Mouse (Mus musculus): ENCODE measurements around the gene Slc1a1. TPM values are rescaled to one million over a fixed set of nuclear protein-coding genes. Genes with fewer than 3 reads are reported as not detected.

Gene Slc1a1
- polyA plus RNA-seq, 1 experiment from 2014 or later, result 1.7 TPM

DNA sequence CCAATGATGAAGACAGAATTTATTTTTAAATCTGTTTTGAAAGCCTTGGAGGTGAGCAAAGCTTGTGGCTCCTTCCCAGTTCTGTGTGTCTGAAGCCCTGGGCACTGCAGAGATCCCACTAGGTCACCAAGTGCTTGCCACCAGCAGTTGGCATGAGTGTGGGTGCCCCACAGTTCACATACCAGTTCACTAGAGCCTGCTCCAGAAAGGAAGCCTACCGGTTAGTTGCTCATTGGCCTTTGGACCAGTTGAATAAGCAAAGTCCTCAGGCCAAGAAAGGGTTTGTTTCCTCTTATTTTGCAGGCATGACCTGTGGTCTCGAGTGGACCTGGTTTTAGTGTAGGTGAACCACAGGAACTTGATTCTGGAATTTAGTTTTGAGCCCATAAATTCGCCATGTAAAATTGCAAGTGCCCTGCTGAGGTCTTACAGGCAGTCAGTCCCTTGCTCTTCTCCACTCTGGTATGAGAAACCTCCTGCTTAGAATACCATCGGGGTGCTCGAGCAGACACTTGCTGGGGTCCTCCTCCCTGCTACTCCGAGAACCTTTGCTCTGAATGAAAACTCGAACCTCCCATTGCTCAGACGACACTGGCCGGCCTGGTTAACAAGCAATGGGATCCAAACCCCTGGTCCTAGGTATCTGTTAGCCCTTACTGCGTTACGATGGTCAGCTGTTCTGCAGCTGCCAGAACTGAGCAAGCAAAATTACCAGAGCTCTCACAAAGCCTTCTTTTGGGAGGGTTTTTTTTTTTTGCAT is 2.0 kb downstream of the Slc1a1 start:
- 72% methylated on average over 11 of the region's 11 CpGs for WGBS
- no peak for DNase-seq (ENCODE audit: low spot score)
- no peak overlapping the region for H3K9ac ChIP-seq (ENCODE audit: low read length)
- H3K4me1 ChIP-seq (ENCODE audit: control insufficient read depth, insufficient read depth, low read length), result peaks cover 5% of the 10 kb centered on the region
- H3K27me3 ChIP-seq (ENCODE audit: control insufficient read depth, insufficient read depth, low read length), result peaks cover 10% of the 10 kb centered on the region; the same call in 1 of the 2 replicates
- no peak overlapping the region for H3K4me2 ChIP-seq (ENCODE audit: low read depth)
- H3K9me3 ChIP-seq (ENCODE audit: control insufficient read depth, low read length), result no peaks in the 10 kb centered on the region
- no peaks in the 10 kb centered on the region for H3K36me3 ChIP-seq (ENCODE audit: control insufficient read depth, insufficient read depth, low read length)
- H3K4me3 ChIP-seq (ENCODE audit: low read depth, low read length), result no peak overlapping the region
- no peak overlapping the region for H3K27ac ChIP-seq (ENCODE audit: low read depth, low read length)
- no peak for ATAC-seq (ENCODE audit: insufficient read depth, low FRiP score, low TSS enrichment)

DNA sequence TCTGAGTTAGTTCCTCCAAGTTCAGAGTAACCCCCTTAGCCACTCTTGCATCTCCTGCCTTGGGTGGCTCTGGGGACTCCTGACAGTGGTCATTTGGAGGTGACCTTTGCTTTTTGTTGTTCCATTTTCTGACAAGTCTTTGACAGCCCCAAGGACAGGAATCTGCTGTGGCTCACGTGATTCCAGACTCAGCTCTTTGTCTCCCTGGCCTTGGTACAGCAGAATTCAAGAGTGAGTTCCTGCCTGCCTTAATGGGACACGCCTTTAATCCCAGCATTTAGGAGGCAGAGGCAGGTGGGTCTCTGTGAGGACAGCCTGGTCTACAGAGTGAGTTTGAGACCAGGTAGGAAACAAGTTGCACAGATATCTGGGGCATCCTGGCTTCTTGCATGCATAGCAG is 3.9 kb downstream of the Slc1a1 start:
- no peak for ATAC-seq (ENCODE audit: insufficient read depth, low FRiP score, low TSS enrichment)
- Histone ChIP-seq H3K4me1 (ENCODE audit: control insufficient read depth, insufficient read depth, low read length) (peaks cover 5% of the 10 kb centered on the region), H3K9me3 (ENCODE audit: control insufficient read depth, low read length) (no peaks in the 10 kb centered on the region)

DNA sequence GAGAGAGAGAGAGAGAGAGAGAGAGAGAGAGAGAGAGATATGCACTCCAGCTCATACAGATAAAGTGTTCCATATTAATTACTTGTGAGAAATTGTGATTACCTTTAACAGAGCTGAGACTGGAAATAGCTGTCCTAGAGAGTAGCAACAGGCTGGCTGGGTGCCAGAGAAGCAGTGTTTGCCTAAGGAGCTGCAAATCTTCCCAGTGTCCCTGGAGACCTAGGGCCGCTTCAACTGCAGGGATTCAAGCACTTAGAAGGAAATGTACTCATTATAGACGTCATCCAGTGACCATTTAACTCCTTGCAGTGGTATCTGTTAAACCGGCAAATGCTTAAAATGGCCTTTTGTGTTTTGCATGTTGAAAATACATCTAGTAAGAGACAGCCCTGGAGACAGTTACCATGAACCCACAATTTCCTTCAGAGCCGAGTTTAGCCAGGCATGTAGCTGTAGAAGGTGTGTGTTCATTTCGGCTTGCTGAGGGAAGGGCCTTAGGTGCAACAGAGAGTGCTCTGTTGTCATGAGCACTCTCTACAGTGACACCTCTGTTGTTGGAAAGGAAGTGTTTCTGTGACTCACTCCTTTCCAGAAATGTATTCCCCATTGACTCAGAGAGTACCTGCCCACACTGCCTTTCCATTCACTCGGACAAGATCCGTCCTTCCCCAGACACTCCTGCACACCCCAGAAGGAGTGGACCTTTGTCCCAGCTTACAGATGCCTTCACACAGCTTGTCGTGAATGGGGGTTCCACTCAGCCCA is 10.3 kb downstream of the Slc1a1 start:
- Histone ChIP-seq H3K36me3 (ENCODE audit: control insufficient read depth, insufficient read depth, low read length) (no peaks in the 10 kb centered on the region), H3K27ac (ENCODE audit: low read depth, low read length) (no peak overlapping the region), H3K4me3 (ENCODE audit: low read depth, low read length) (no peak overlapping the region), H3K9me3 (ENCODE audit: control insufficient read depth, low read length) (no peaks in the 10 kb centered on the region), H3K4me1 (ENCODE audit: control insufficient read depth, insufficient read depth, low read length) (no peaks in the 10 kb centered on the region), H3K27me3 (ENCODE audit: control insufficient read depth, insufficient read depth, low read length) (no peaks in the 10 kb centered on the region), H3K4me2 (ENCODE audit: low read depth) (no peak overlapping the region), H3K9ac (ENCODE audit: low read length) (no peak overlapping the region)
- DNase-seq (ENCODE audit: low spot score), result no peak
- WGBS, result 72% methylated on average over 8 of the region's 8 CpGs
- no peak for ATAC-seq (ENCODE audit: insufficient read depth, low FRiP score, low TSS enrichment)

More for the DNA sequence above, 3.9 kb downstream of the Slc1a1 start:
- H3K9ac ChIP-seq (ENCODE audit: low read length), result no peak overlapping the region
- H3K27me3 ChIP-seq (ENCODE audit: control insufficient read depth, insufficient read depth, low read length), result peaks cover 10% of the 10 kb centered on the region; the same call in 1 of the 2 replicates
- H3K27ac ChIP-seq (ENCODE audit: low read depth, low read length), result no peak overlapping the region
- no peak overlapping the region for H3K4me3 ChIP-seq (ENCODE audit: low read depth, low read length)
- 85% methylated on average over 2 of the region's 2 CpGs for WGBS
- no peak overlapping the region for H3K4me2 ChIP-seq (ENCODE audit: low read depth)
- no peaks in the 10 kb centered on the region for H3K36me3 ChIP-seq (ENCODE audit: control insufficient read depth, insufficient read depth, low read length)
- DNase-seq (ENCODE audit: low spot score), result no peak

DNA sequence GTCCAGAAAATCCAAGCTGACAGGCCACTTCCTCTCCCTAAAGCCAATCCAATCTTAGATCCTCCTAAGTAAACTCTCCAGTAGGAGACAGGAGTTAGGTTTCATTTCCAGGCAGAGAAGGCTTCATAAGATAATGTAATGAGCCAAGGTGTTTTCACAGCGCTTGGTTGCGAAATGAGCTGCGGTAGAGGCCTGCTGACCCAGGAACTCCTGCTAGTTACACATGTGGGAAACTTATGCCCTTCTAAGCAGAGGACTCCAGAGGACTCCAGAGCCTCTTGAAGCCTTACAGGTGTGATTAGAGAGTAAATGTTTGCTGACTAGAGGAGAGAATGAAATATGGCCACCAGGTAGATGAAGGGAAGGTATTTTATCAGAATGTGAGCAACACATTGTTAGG is 15.7 kb downstream of the Slc1a1 start:
- H3K4me2 ChIP-seq (ENCODE audit: low read depth), result no peak overlapping the region
- H3K4me1 ChIP-seq (ENCODE audit: control insufficient read depth, insufficient read depth, low read length), result no peaks in the 10 kb centered on the region
- no peaks in the 10 kb centered on the region for H3K27me3 ChIP-seq (ENCODE audit: control insufficient read depth, insufficient read depth, low read length)
- DNase-seq (ENCODE audit: low spot score), result no peak
- ATAC-seq (ENCODE audit: insufficient read depth, low FRiP score, low TSS enrichment), result no peak
- H3K9me3 ChIP-seq (ENCODE audit: control insufficient read depth, low read length), result no peaks in the 10 kb centered on the region
- 92% methylated on average over 3 of the region's 3 CpGs for WGBS
- H3K27ac ChIP-seq (ENCODE audit: low read depth, low read length), result no peak overlapping the region
- no peaks in the 10 kb centered on the region for H3K36me3 ChIP-seq (ENCODE audit: control insufficient read depth, insufficient read depth, low read length)
- H3K9ac ChIP-seq (ENCODE audit: low read length), result no peak overlapping the region
- H3K4me3 ChIP-seq (ENCODE audit: low read depth, low read length), result no peak overlapping the region

DNA sequence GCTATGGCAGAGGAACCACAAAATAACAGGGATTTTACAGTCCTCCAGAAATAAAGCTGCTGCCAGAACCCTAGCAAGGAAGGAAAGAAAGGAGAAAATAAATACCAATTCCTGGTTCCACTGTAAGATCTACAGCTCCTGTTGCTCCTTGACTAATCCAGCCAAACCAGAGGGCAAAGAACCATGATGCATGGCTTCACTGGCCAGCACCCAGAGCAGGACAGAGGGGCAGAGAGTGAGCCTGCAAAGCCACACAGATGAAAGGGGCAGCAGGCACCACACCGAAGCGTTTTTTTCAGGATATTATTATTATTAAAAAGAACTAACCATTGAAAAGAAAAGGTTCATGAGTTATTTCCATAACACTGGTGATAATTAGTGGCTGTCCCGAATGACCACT is 17.2 kb downstream of the Slc1a1 start:
- no peak overlapping the region for H3K27ac ChIP-seq (ENCODE audit: low read depth, low read length)
- H3K9ac ChIP-seq (ENCODE audit: low read length), result no peak overlapping the region
- H3K4me1 ChIP-seq (ENCODE audit: control insufficient read depth, insufficient read depth, low read length), result no peaks in the 10 kb centered on the region
- no peak overlapping the region for H3K4me3 ChIP-seq (ENCODE audit: low read depth, low read length)
- no peaks in the 10 kb centered on the region for H3K36me3 ChIP-seq (ENCODE audit: control insufficient read depth, insufficient read depth, low read length)
- DNase-seq (ENCODE audit: low spot score), result no peak
- no peak overlapping the region for H3K4me2 ChIP-seq (ENCODE audit: low read depth)
- ATAC-seq (ENCODE audit: insufficient read depth, low FRiP score, low TSS enrichment), result no peak
- 86% methylated on average over 3 of the region's 3 CpGs for WGBS
- H3K27me3 ChIP-seq (ENCODE audit: control insufficient read depth, insufficient read depth, low read length), result no peaks in the 10 kb centered on the region
- no peaks in the 10 kb centered on the region for H3K9me3 ChIP-seq (ENCODE audit: control insufficient read depth, low read length)

DNA sequence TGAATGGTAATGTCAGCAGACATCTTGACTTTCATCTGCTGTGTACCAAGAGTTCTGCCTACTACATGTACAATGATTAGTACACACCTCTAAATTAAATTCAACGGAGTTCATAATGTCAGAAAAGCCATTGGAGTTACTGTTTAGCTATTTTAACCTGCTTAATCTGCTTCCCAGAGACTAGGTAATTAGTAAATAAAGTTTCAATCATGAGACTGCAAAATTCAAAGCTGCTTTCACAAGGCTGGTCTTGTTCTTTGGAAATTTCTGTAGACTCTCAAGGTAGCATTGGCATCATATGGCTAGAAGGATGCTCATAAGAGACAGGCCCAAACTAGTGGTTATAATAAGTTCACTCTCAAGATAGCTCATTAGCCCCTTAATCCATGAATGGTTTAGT is 20.0 kb downstream of the Slc1a1 start:
- H3K4me2 ChIP-seq (ENCODE audit: low read depth), result no peak overlapping the region
- DNase-seq (ENCODE audit: low spot score) (no peak), ATAC-seq (ENCODE audit: insufficient read depth, low FRiP score, low TSS enrichment) (no peak)
- no peak overlapping the region for H3K9ac ChIP-seq (ENCODE audit: low read length)
- H3K9me3 ChIP-seq (ENCODE audit: control insufficient read depth, low read length), result no peaks in the 10 kb centered on the region
- 83% methylated on average over 1 of the region's 1 CpGs for WGBS
- no peak overlapping the region for H3K4me3 ChIP-seq (ENCODE audit: low read depth, low read length)
- H3K36me3 ChIP-seq (ENCODE audit: control insufficient read depth, insufficient read depth, low read length), result no peaks in the 10 kb centered on the region
- H3K27me3 ChIP-seq (ENCODE audit: control insufficient read depth, insufficient read depth, low read length), result no peaks in the 10 kb centered on the region
- no peak overlapping the region for H3K27ac ChIP-seq (ENCODE audit: low read depth, low read length)
- H3K4me1 ChIP-seq (ENCODE audit: control insufficient read depth, insufficient read depth, low read length), result no peaks in the 10 kb centered on the region

DNA sequence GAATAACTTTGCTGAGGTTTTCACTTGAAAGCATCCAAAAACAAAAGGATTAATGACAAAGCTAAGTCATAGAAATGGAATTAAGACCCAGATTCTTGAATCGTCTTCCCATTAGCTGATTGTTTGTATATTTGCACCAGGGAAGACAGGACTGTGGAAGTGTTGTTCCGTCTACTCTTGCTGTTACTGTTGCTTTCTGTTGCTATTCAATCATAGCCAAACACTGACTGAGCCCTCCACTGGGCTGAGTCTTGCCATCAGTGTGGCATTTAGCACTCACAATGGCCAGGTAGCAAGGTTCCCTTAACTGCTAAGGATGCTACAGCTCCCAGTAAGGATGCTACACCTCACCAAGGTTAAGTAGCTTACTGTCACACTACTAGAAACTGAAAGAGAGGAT is 25.4 kb downstream of the Slc1a1 start:
- Histone ChIP-seq H3K27me3 (ENCODE audit: control insufficient read depth, insufficient read depth, low read length) (no peaks in the 10 kb centered on the region), H3K9me3 (ENCODE audit: control insufficient read depth, low read length) (no peaks in the 10 kb centered on the region), H3K27ac (ENCODE audit: low read depth, low read length) (no peak overlapping the region), H3K36me3 (ENCODE audit: control insufficient read depth, insufficient read depth, low read length) (no peaks in the 10 kb centered on the region), H3K9ac (ENCODE audit: low read length) (no peak overlapping the region), H3K4me3 (ENCODE audit: low read depth, low read length) (no peak overlapping the region), H3K4me2 (ENCODE audit: low read depth) (no peak overlapping the region), H3K4me1 (ENCODE audit: control insufficient read depth, insufficient read depth, low read length) (no peaks in the 10 kb centered on the region)
- 92% methylated on average over 2 of the region's 2 CpGs for WGBS
- ATAC-seq (ENCODE audit: insufficient read depth, low FRiP score, low TSS enrichment), result no peak
- DNase-seq (ENCODE audit: low spot score), result no peak

DNA sequence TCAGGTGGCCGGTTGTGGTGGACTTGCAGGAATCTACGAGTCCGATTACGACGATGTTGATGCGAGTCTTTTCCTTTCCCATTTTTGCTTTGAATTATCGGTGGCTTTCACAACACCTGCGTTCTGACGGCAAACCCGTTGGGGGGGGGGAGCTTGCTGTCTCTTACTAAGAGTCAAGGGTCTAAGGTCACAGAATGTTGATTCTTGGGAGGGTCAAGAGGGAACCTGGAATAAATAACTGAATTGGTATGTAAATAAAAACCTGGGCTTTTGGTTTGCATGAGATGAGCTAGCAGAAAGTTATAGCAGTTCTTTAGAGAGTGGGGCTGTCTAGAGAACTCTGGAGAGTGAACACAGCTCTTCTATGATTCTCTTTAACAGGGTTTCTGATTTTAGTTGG is 28.8 kb downstream of the Slc1a1 start:
- Histone ChIP-seq H3K36me3 (ENCODE audit: control insufficient read depth, insufficient read depth, low read length) (no peaks in the 10 kb centered on the region), H3K4me2 (ENCODE audit: low read depth) (no peak overlapping the region), H3K9me3 (ENCODE audit: control insufficient read depth, low read length) (no peaks in the 10 kb centered on the region), H3K9ac (ENCODE audit: low read length) (no peak overlapping the region), H3K27ac (ENCODE audit: low read depth, low read length) (no peak overlapping the region), H3K27me3 (ENCODE audit: control insufficient read depth, insufficient read depth, low read length) (no peaks in the 10 kb centered on the region), H3K4me1 (ENCODE audit: control insufficient read depth, insufficient read depth, low read length) (no peaks in the 10 kb centered on the region), H3K4me3 (ENCODE audit: low read depth, low read length) (no peak overlapping the region)
- WGBS, result 92% methylated on average over 10 of the region's 10 CpGs
- ATAC-seq (ENCODE audit: insufficient read depth, low FRiP score, low TSS enrichment) (no peak), DNase-seq (ENCODE audit: low spot score) (no peak)

DNA sequence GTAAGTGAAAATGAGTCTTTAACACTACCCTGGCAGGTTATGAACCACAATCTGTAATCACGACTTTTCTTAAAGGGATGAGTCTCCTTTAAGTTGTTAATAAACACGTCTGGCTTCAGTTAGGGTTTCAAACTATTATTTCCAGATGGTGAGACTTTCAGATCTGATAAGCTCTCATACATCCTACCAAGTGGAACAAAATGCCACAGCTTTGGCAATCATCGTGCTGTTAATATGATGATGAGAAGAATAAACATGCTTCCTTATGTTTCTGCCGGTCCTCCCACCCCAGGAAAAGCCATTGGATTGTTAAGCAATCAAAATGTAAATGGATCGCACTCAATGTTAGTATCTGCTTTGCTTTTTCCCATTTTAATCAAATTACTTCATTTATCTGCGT is 30.1 kb downstream of the Slc1a1 start:
- H3K36me3 ChIP-seq (ENCODE audit: control insufficient read depth, insufficient read depth, low read length), result no peaks in the 10 kb centered on the region
- H3K9me3 ChIP-seq (ENCODE audit: control insufficient read depth, low read length), result no peaks in the 10 kb centered on the region
- DNase-seq (ENCODE audit: low spot score) (no peak), ATAC-seq (ENCODE audit: insufficient read depth, low FRiP score, low TSS enrichment) (no peak)
- H3K4me3 ChIP-seq (ENCODE audit: low read depth, low read length), result no peak overlapping the region
- whole genome bisulfite sequencing, result 79% methylated on average over 6 of the region's 6 CpGs
- no peaks in the 10 kb centered on the region for H3K4me1 ChIP-seq (ENCODE audit: control insufficient read depth, insufficient read depth, low read length)
- H3K4me2 ChIP-seq (ENCODE audit: low read depth), result no peak overlapping the region
- no peak overlapping the region for H3K9ac ChIP-seq (ENCODE audit: low read length)
- no peak overlapping the region for H3K27ac ChIP-seq (ENCODE audit: low read depth, low read length)
- no peaks in the 10 kb centered on the region for H3K27me3 ChIP-seq (ENCODE audit: control insufficient read depth, insufficient read depth, low read length)
